Mouse (Mus musculus) heart, postnatal 0 days (tissue): ENCODE measurements around the gene Iqgap3.

Source experiments
- CTCF ChIP-seq: IDR thresholded peaks from 2 replicates; pipeline ENCODE4 v1.5.1; 2016; ENCODE audit warnings: antibody characterized with exemption, control low read depth, low read depth
- EP300 ChIP-seq: IDR thresholded peaks from 2 replicates; pipeline ENCODE4 v1.6.1; 2016; ENCODE audit warnings: antibody characterized with exemption, low read depth

- no peak for TF ChIP-seq EP300
- TF ChIP-seq CTCF, result no peak
Measured at GRCm38 (mm10) chr3:88109126-88109525, 27.4 kb downstream of the Iqgap3 start.
